Mouse (Mus musculus): ENCODE measurements at regions not wholly inside any gene's neighbourhood (a gene's known extent, or its start where the extent isn't known, plus 50 kb on each side); places are given as distances from the start of the nearest gene placed in this dataset.

- TF ChIP-seq POLR2AphosphoS5 (IDR thresholded peaks at IDR 0.05; ENCODE audit: borderline replicate concordance, low read depth, low read length) (no peak), GATA1 (IDR thresholded peaks at IDR 0.05; ENCODE audit: low read depth, low read length) (no peak), MYC (IDR thresholded peaks at IDR 0.05; ENCODE audit: low read depth, low read length) (0 out of 2 replicates have a peak, but pooled peaks have one; percentile 38), SIN3A (IDR thresholded peaks at IDR 0.05; ENCODE audit: low read length) (no peak), NRF1 (IDR thresholded peaks at IDR 0.05; ENCODE audit: insufficient read depth, low read depth, low read length, poor library complexity, severe bottlenecking) (no peak), MAX (IDR thresholded peaks at IDR 0.05; ENCODE audit: low read length) (peak; percentile 12; the same call in 1 of the 2 replicates), SMC3 (IDR thresholded peaks at IDR 0.05; ENCODE audit: low read depth, low read length) (peak; percentile 55), E2F4 (IDR thresholded peaks at IDR 0.05; ENCODE audit: borderline replicate concordance, low read depth, low read length) (no peak), EP300 (IDR thresholded peaks at IDR 0.05; ENCODE audit: low read depth in 1 of 2, low read length in 2 of 2) (no peak), RAD21 (IDR thresholded peaks at IDR 0.05; ENCODE audit: low read depth, low read length) (peak; percentile 71), ZMIZ1 (IDR thresholded peaks at IDR 0.05; ENCODE audit: low read depth, low read length) (no peak), MAZ (IDR thresholded peaks at IDR 0.05; ENCODE audit: low read depth, low read length) (no peak), KAT2A (conservative IDR thresholded peaks at IDR 0.05; ENCODE audit: low read depth, low read length) (no peak), UBTF (IDR thresholded peaks at IDR 0.05; ENCODE audit: borderline replicate concordance, insufficient read depth, low read depth, low read length) (no peak), RCOR1 (IDR thresholded peaks at IDR 0.05; ENCODE audit: low read depth, low read length) (no peak), ZNF384 (IDR thresholded peaks at IDR 0.05; ENCODE audit: low read depth, low read length) (no peak), GABPA (IDR thresholded peaks at IDR 0.05; ENCODE audit: low read depth, low read length) (no peak), JUND (IDR thresholded peaks at IDR 0.05; ENCODE audit: low read depth, low read length) (no peak), CHD2 (IDR thresholded peaks at IDR 0.05; ENCODE audit: low read length) (no peak), ZC3H11A (IDR thresholded peaks at IDR 0.05; ENCODE audit: low read depth, low read length) (peak; percentile 43), POLR2AphosphoS2 (IDR thresholded peaks at IDR 0.05; ENCODE audit: low read length) (no peak)
These were observed 51.8 kb upstream of the Smg1 start (continued) for GRCm38 (mm10) chr7:118295275-118295674.

GRCm38 (mm10) chr7:118294637-118295036, 51.2 kb upstream of the Smg1 start:
- Histone ChIP-seq H3K9me3 (replicated peaks; ENCODE audit: insufficient read depth, low read length) (no peaks in the 10 kb centered on the region), H3K36me3 (ENCODE audit: control insufficient read depth in 1 of 2, insufficient read depth in 2 of 2, low read length in 2 of 2) (peaks cover 0 to 2% of the 10 kb centered on the region in 2 experiments; a peak in 1 of 4 replicates)

More at GRCm38 (mm10) chr7:118294637-118295036, 51.2 kb upstream of the Smg1 start:
- TF ChIP-seq HCFC1 (IDR thresholded peaks at IDR 0.05; ENCODE audit: low read depth, low read length) (no peak), ELF1 (IDR thresholded peaks at IDR 0.05; ENCODE audit: low read depth, low read length) (no peak), ZC3H11A (IDR thresholded peaks at IDR 0.05; ENCODE audit: low read depth, low read length) (no peak), MAZ (IDR thresholded peaks at IDR 0.05; ENCODE audit: low read depth, low read length) (no peak), TAL1 (IDR thresholded peaks at IDR 0.05; ENCODE audit: low read length) (no peak)
- H3K79me2 ChIP-seq (ENCODE audit: control insufficient read depth, insufficient read depth, low read length, poor library complexity), result no peaks in the 10 kb centered on the region
- no peak overlapping the region for H3K4me3 ChIP-seq (ENCODE audit: control insufficient read depth in 1 of 2, insufficient read depth in 1 of 2, low read depth in 2 of 2, low read length in 2 of 2)
- H3K9ac ChIP-seq (ENCODE audit: control insufficient read depth, low read depth, low read length, poor library complexity, severe bottlenecking), result no peak overlapping the region
- peaks cover 0 to 9% of the 10 kb centered on the region in 2 experiments; a peak in 2 of 4 replicates for H3K4me1 ChIP-seq (ENCODE audit: control insufficient read depth in 1 of 2, insufficient read depth in 2 of 2, low read length in 2 of 2)
- no peak for DNase-seq (ENCODE audit: low read depth, low spot score)
- no peaks in the 10 kb centered on the region for H3K27me3 ChIP-seq (ENCODE audit: control insufficient read depth in 1 of 2, insufficient read depth in 2 of 2, low read length in 2 of 2)
- no peak overlapping the region for H3K27ac ChIP-seq (ENCODE audit: control insufficient read depth, low read depth, low read length)

Measured in MEL (cell line).